Mouse (Mus musculus) ES-Bruce4 (cell line): ENCODE measurements at regions not wholly inside any gene's neighbourhood (a gene's known extent, or its start where the extent isn't known, plus 50 kb on each side); places are given as distances from the start of the nearest gene placed in this dataset.

ENCODE experiments used
- H3K27ac ChIP-seq: 2 replicates; pipeline ENCODE4 v1.5.1; 2012; ENCODE audit warnings: low read length, inconsistent platforms; ENCODE audit not compliant: insufficient read depth
- H3K27me3 ChIP-seq: 2 replicates; pipeline ENCODE4 v1.6.1; 2012; ENCODE audit warnings: mild to moderate bottlenecking, low read length, inconsistent platforms; ENCODE audit not compliant: control insufficient read depth, poor library complexity, insufficient read depth, severe bottlenecking
- H3K36me3 ChIP-seq: 2 replicates; pipeline ENCODE4 v1.6.1; 2012; ENCODE audit warnings: inconsistent platforms, mild to moderate bottlenecking, low read length, moderate library complexity; ENCODE audit not compliant: control insufficient read depth, poor library complexity, insufficient read depth, severe bottlenecking
- H3K4me1 ChIP-seq: one replicate; pipeline ENCODE4 v1.8.1; 2011; ENCODE audit warnings: low read length; ENCODE audit not compliant: control insufficient read depth, insufficient read depth
- H3K4me3 ChIP-seq: 2 replicates; pipeline ENCODE4 v1.5.1; 2011; ENCODE audit warnings: low read depth, mild to moderate bottlenecking, low read length
- H3K9ac ChIP-seq: 2 replicates; pipeline ENCODE4 v1.6.1; 2012; ENCODE audit warnings: low read depth, mild to moderate bottlenecking, inconsistent platforms; ENCODE audit not compliant: poor library complexity, severe bottlenecking
- H3K9me3 ChIP-seq: replicated peaks from 2 replicates; pipeline ENCODE4 v1.6.1; 2012; ENCODE audit warnings: mild to moderate bottlenecking, low read length, inconsistent platforms; ENCODE audit not compliant: control insufficient read depth, poor library complexity, insufficient read depth, severe bottlenecking
- CTCF ChIP-seq: IDR thresholded peaks from one replicate; pipeline ENCODE4 v1.8.1; 2011; ENCODE audit warnings: low read depth, low read length
- EP300 ChIP-seq: IDR thresholded peaks from 2 replicates; pipeline ENCODE4 v1.6.1; 2011; ENCODE audit warnings: low read depth, low read length; ENCODE audit not compliant: insufficient read depth
- POLR2A ChIP-seq: IDR thresholded peaks from one replicate; pipeline ENCODE4 v1.8.1; 2011; ENCODE audit warnings: low read length; ENCODE audit not compliant: insufficient read depth

DNA sequence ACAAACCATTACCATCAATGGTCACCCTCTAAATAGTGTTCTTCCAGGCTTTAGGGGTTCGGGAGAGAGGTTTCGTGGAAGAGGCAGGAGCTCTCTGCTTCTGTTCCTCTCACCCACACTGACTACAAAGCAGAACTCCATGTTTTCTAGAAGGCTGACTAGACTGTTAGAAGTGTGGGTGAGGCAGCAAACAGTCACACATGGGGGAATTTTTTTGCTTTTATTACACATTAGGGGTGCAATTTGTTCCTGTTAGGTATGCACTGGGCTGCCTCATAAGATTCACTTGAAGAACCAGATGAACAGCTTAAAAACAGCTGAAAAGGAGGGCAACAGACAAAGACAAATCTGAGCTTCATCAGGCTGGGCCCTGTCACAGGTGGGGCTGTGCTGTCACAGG, 124.5 kb upstream of the Syt13 start:
- TF ChIP-seq CTCF = no peak
- no peak for TF ChIP-seq POLR2A
- Histone ChIP-seq H3K27me3 (no peaks in the 10 kb centered on the region), H3K36me3 (no peaks in the 10 kb centered on the region), H3K4me3 (no peak overlapping the region), H3K27ac (no peak overlapping the region), H3K9ac (no peak overlapping the region), H3K4me1 (no peaks in the 10 kb centered on the region), H3K9me3 (no peaks in the 10 kb centered on the region)

DNA sequence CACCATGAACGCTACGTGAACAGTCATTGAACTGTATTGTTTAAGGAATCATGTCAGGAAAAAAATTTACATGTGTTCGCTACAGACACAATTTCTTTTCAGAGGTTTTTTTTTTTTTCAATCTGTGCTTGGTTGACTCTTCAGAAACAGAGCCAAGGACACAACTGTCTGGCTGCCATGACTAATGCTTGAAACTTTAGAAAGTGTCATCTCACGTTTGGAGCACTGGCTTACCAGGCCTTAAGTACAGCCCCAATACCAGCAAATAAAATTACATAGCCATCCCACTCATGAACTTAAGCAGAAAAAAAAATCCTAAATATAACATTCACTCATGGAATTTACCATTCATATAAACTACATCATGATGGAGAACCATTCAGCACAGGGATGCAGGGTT, 115.1 kb upstream of the Syt13 start:
- no peaks in the 10 kb centered on the region for H3K36me3 ChIP-seq
- H3K27ac ChIP-seq = no peak overlapping the region
- no peak for TF ChIP-seq CTCF
- no peak overlapping the region for H3K4me3 ChIP-seq
- no peaks in the 10 kb centered on the region for H3K4me1 ChIP-seq
- no peak overlapping the region for H3K9ac ChIP-seq
- no peaks in the 10 kb centered on the region for H3K27me3 ChIP-seq
- H3K9me3 ChIP-seq = no peaks in the 10 kb centered on the region

DNA sequence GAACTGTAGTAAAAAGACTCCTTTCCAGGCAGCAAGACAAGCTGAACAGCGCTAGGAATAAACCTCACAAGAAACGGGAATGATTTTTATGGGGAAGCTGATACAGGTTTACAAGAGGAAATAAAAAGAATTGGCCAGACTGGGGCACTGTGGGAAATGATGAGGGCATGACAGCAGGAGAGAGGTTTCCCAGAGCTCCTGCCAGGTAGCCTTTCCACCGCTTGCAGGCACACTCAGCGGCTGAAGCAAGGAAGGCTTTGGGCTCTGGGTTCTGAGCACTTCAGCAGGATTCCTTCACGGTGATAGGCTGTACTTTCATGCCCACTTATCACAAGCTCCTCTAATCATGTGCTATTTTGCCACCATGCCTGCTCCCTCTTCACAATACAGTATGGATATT, 114.2 kb upstream of the Syt13 start:
- H3K36me3 ChIP-seq = no peaks in the 10 kb centered on the region
- no peaks in the 10 kb centered on the region for H3K9me3 ChIP-seq
- H3K4me1 ChIP-seq = peaks cover 4% of the 10 kb centered on the region
- TF ChIP-seq POLR2A (no peak), EP300 (no peak), CTCF (no peak)
- no peak overlapping the region for H3K9ac ChIP-seq
- no peak overlapping the region for H3K4me3 ChIP-seq
- no peaks in the 10 kb centered on the region for H3K27me3 ChIP-seq
- no peak overlapping the region for H3K27ac ChIP-seq

DNA sequence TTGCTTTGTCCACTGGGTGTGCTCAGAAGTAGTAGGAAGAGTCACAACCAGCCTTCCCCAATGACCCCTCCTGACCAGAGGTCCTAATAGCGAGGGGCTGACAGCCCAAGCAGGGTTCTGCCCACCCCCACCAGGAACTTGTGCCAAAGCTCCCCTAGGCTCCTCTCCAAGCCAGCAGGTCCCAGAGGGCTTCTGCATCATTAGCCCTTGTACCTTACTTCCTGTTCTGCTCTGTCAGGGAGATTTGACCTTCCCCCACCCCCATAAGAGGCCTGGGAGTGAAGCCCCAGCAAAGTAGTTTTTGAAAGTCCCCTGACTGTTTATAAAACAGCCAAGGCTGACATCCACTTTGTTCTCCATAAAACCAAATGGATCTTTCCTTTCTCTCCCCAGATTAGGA, 110.0 kb upstream of the Syt13 start:
- Histone ChIP-seq H3K36me3 (no peaks in the 10 kb centered on the region), H3K27ac (no peak overlapping the region), H3K4me1 (peaks cover 9% of the 10 kb centered on the region), H3K4me3 (no peak overlapping the region), H3K9me3 (no peaks in the 10 kb centered on the region), H3K27me3 (no peaks in the 10 kb centered on the region), H3K9ac (no peak overlapping the region)
- no peak for TF ChIP-seq EP300
- no peak for TF ChIP-seq CTCF
- no peak for TF ChIP-seq POLR2A

DNA sequence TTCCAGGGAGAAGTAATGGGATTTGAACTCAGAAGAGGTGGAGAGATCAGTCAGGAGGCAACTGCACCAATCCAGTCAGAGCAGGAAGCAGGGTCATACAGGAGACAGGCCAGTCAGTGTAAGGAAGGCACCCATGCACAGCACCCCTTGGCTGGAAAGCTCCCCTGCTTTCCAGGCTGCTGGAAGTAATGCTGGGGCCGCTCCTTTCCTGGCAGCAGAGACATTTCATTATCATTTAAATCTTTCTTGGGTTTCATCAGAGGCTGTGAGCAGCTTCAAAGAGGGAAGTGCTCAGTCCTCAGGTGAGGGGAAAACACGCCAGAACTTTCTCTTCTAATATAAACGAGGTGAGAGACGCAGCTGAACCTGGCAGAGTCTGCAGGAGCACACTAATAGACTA, 109.1 kb upstream of the Syt13 start:
- H3K9ac ChIP-seq = no peak overlapping the region
- peak overlapping the region; percentile 34; the same call in 1 of the 2 replicates for H3K27ac ChIP-seq
- no peak for TF ChIP-seq POLR2A
- 0 out of 2 replicates have a peak, but pooled peaks have one; percentile 38 for TF ChIP-seq EP300
- H3K9me3 ChIP-seq = no peaks in the 10 kb centered on the region
- no peaks in the 10 kb centered on the region for H3K27me3 ChIP-seq
- H3K36me3 ChIP-seq = no peaks in the 10 kb centered on the region
- H3K4me1 ChIP-seq = peaks cover 9% of the 10 kb centered on the region
- no peak overlapping the region for H3K4me3 ChIP-seq

DNA sequence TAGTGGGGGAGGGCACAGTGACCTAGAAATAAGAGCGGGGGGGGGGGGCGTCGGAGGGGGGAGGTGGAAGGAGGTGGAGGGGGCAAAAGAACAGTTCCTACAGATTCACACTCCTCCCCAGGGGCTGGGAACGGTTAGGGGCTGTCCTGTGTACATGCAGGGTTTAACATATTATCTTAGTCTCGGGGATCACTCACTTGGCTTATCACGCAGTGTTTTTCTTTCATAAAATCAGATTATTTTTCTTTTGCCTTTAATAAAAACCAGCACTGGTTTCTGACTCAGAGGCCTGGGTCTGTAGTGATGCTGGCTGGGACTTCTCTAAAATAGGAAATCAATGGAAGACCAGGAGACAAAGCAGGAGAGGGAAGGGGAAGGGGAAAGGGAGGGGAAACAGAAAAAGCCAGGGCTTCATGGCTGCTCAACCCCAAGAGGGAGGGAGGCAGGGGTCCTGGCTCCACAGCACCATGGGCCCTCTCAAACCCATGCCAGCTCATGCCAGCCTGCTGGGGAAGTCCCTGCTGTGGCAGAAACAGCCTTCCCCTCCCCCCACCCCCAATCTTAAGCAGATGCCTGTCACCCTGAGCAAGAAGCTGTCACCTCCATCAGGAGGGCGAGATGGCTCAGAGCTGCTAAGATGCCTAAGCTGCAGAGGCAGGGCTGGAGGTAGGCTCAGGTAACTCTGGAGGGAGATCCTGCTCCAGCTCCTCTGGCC, 108.3 kb upstream of the Syt13 start:
- TF ChIP-seq CTCF (no peak), POLR2A (no peak), EP300 (no peak)
- Histone ChIP-seq H3K4me1 (peaks cover 9% of the 10 kb centered on the region), H3K27me3 (no peaks in the 10 kb centered on the region), H3K9ac (no peak overlapping the region), H3K27ac (no peak overlapping the region), H3K4me3 (no peak overlapping the region), H3K36me3 (no peaks in the 10 kb centered on the region), H3K9me3 (no peaks in the 10 kb centered on the region)

DNA sequence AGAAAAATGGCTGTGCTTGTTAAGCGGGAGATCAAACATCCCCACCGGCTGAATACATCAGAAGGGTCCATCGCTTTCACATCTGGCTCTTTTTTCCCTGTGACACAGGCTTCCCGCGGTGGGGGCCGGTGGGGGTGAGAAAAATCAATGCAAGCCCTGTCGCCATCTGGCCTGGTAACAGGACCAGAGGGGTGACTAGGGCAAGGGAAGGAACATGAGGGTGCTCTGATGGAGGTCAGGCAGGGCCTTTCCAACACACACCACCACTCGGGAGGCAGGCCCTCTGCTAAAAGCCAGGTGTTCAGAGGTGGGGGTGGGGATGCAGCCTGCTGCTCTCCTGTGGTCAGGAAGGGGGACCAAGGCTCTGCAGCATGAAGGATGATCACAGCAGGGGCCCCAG, 107.5 kb upstream of the Syt13 start:
- Histone ChIP-seq H3K9ac (no peak overlapping the region), H3K4me1 (peaks cover 9% of the 10 kb centered on the region), H3K36me3 (no peaks in the 10 kb centered on the region), H3K9me3 (no peaks in the 10 kb centered on the region), H3K27me3 (no peaks in the 10 kb centered on the region), H3K4me3 (no peak overlapping the region), H3K27ac (no peak overlapping the region)
- TF ChIP-seq POLR2A (no peak), CTCF (no peak), EP300 (no peak)
